Mouse (Mus musculus) embryonic facial prominence, embryonic 12.5 days (tissue): ENCODE results near the gene Atxn3. TPM values are rescaled to one million over a fixed set of nuclear protein-coding genes. Genes with fewer than 3 reads are reported as not detected.
"Not testable (repeated sequence)": the region's sequence is repeated elsewhere in the genome, so short reads cannot be mapped to it uniquely, and the experiment has no call there.

Source experiments
- ATAC-seq: fragments of 200-750 bp; cut with Nextera tagmentation; 2 replicates; pipeline ENCODE4 v1.8.0; 2017; ENCODE audit not compliant: insufficient number of reproducible peaks, insufficient read depth, low FRiP score, low TSS enrichment
- H3K27ac ChIP-seq: fragments of 300-500 bp; sonication (generic); 2 replicates; pipeline ENCODE4 v1.5.1; 2016; ENCODE audit warnings: mild to moderate bottlenecking
- H3K27me3 ChIP-seq: fragments of 300-500 bp; sonication (generic); 2 replicates; pipeline ENCODE4 v1.6.1; 2016; ENCODE audit warnings: mild to moderate bottlenecking, moderate library complexity
- H3K36me3 ChIP-seq: fragments of 300-500 bp; sonication (generic); 2 replicates; pipeline ENCODE4 v1.6.1; 2016; ENCODE audit warnings: mild to moderate bottlenecking
- H3K4me1 ChIP-seq: fragments of 300-500 bp; sonication (generic); 2 replicates; pipeline ENCODE4 v1.6.1; 2016
- H3K4me2 ChIP-seq: fragments of 300-500 bp; sonication (generic); replicated peaks from 2 replicates; pipeline ENCODE4 v1.6.1; 2016; ENCODE audit warnings: mild to moderate bottlenecking, moderate library complexity
- H3K4me3 ChIP-seq: fragments of 300-500 bp; sonication (generic); 2 replicates; pipeline ENCODE4 v1.5.1; 2016; ENCODE audit warnings: mild to moderate bottlenecking
- H3K9ac ChIP-seq: fragments of 300-500 bp; sonication (generic); 2 replicates; pipeline ENCODE4 v1.6.1; 2016; ENCODE audit warnings: mild to moderate bottlenecking, moderate library complexity
- H3K9me3 ChIP-seq: fragments of 300-500 bp; sonication (generic); 2 replicates; pipeline ENCODE4 v1.6.1; 2016; ENCODE audit warnings: mild to moderate bottlenecking, moderate library complexity
- WGBS: fragments of 180-500 bp; shearing (Covaris S2); methylation state at CpG from one replicate; pipeline ENCODE4 v1.1.7; 2016; 5-methylcytosine and 5-hydroxymethylcytosine counted together
- polyA plus RNA-seq: library from polyadenylated mRNA; unstranded; fragments of >200 nt; fragmentation: Nextera tagmentation; extraction: Ambion mirVana; gene quantifications from 2 replicates; pipeline ENCODE4 v1.2.1, GENCODE M21; 2016

Gene Atxn3
- polyA plus RNA-seq, 1 experiment from 2014 or later = 11.2 TPM

DNA sequence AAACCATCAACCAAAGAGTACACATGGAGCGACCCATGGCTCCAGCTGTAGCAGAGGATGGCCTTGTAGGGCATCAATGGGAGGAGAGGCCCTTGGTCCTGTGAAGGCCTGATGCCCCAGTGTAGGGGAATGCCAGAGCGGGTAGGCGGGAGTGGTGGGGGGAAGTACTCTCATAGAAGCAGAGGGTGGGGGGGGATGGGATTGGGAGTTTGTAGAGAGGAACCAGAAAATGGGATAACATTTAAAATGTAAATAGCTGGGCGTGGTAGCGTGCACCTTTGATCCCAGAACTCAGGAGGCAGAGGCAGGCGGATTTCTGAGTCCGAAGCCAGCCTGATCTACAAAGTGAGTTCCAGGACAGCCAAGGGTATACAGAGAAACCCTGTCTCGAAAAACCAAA is 2.2 kb downstream of the Atxn3 start:
- not testable (repeated sequence) for H3K27ac ChIP-seq, H3K27me3 ChIP-seq, H3K4me3 ChIP-seq, H3K36me3 ChIP-seq, H3K4me2 ChIP-seq, H3K9me3 ChIP-seq, ATAC-seq, H3K4me1 ChIP-seq, H3K9ac ChIP-seq
- 90% methylated on average over 8 of the region's 8 CpGs for WGBS

- Histone ChIP-seq H3K4me1 (no peaks in the 10 kb centered on the region), H3K4me2 (no peak overlapping the region), H3K36me3 (peaks cover 26% of the 10 kb centered on the region), H3K9ac (no peak overlapping the region), H3K9me3 (no peaks in the 10 kb centered on the region), H3K27ac (no peak overlapping the region), H3K4me3 (no peak overlapping the region), H3K27me3 (no peaks in the 10 kb centered on the region)
- 80% methylated on average over 4 of the region's 4 CpGs for WGBS
- no peak for ATAC-seq
These were observed 9.2 kb downstream of the Atxn3 start for GRCm38 (mm10) chr12:101948801-101949200.

- Histone ChIP-seq H3K27me3 (no peaks in the 10 kb centered on the region), H3K9me3 (no peaks in the 10 kb centered on the region), H3K4me1 (no peaks in the 10 kb centered on the region), H3K27ac (no peak overlapping the region), H3K9ac (no peak overlapping the region), H3K36me3 (peaks cover 26% of the 10 kb centered on the region), H3K4me3 (no peak overlapping the region), H3K4me2 (no peak overlapping the region)
- ATAC-seq = no peak
- 87% methylated on average over 8 of the region's 8 CpGs for WGBS
These were observed 10.1 kb downstream of the Atxn3 start for GRCm38 (mm10) chr12:101947986-101948385.

DNA sequence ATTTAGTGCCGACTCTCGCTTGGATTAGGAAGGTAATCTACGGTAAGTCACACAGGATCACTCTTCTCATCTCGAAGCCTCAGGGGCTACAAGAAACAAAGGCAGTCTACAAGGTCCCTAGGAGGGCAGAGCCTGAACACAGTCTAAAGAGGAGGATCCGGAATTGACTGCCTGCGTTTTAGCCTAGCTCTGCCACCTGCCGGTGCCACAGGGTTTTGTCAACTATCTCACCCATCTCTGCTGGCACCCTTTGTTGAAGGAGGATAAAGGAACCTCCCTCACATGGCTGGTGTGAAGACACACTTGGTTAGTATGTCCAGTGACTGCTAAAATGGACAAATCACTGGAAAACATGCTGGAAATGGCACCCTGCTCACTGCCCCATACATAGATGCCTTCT is 20.5 kb downstream of the Atxn3 start:
- H3K4me2 ChIP-seq = no peak overlapping the region
- no peak for ATAC-seq
- H3K4me3 ChIP-seq = no peak overlapping the region
- no peak overlapping the region for H3K9ac ChIP-seq
- no peaks in the 10 kb centered on the region for H3K9me3 ChIP-seq
- no peak overlapping the region for H3K27ac ChIP-seq
- WGBS = 80% methylated on average over 7 of the region's 7 CpGs
- H3K4me1 ChIP-seq = no peaks in the 10 kb centered on the region
- H3K36me3 ChIP-seq = peaks cover 68% of the 10 kb centered on the region
- no peaks in the 10 kb centered on the region for H3K27me3 ChIP-seq

DNA sequence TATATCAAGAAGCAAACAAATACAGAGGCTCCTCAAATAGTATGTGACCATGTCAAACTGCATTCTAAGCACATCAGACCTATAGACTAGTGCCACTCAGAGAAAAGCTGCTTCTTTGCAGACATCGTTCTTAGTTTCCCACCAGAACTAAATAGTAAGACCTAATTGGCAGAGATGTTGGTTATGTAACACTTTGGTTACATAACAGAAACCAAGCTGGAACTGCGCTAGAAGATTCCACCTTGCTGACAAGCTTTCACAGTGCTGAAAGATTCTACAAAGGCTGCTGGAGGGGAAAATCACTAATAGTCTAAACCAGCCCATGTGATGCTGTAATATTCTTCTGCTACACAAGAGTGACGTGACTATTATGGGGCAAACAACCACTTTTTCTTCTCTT is 22.8 kb downstream of the Atxn3 start:
- Histone ChIP-seq H3K36me3 (peaks cover 71% of the 10 kb centered on the region), H3K9ac (no peak overlapping the region), H3K4me1 (no peaks in the 10 kb centered on the region), H3K4me2 (no peak overlapping the region), H3K9me3 (no peaks in the 10 kb centered on the region), H3K27ac (no peak overlapping the region), H3K4me3 (no peak overlapping the region), H3K27me3 (no peaks in the 10 kb centered on the region)
- ATAC-seq = no peak
- 93% methylated on average over 3 of the region's 3 CpGs for WGBS

- Histone ChIP-seq H3K27me3 (no peaks in the 10 kb centered on the region), H3K4me1 (no peaks in the 10 kb centered on the region), H3K27ac (no peak overlapping the region), H3K9ac (no peak overlapping the region), H3K4me2 (no peak overlapping the region), H3K4me3 (no peak overlapping the region), H3K36me3 (peaks cover 76% of the 10 kb centered on the region), H3K9me3 (no peaks in the 10 kb centered on the region)
- 74% methylated on average over 1 of the region's 1 CpGs for WGBS
- ATAC-seq = no peak
These were observed 29.6 kb downstream of the Atxn3 start for GRCm38 (mm10) chr12:101928423-101928822.

DNA sequence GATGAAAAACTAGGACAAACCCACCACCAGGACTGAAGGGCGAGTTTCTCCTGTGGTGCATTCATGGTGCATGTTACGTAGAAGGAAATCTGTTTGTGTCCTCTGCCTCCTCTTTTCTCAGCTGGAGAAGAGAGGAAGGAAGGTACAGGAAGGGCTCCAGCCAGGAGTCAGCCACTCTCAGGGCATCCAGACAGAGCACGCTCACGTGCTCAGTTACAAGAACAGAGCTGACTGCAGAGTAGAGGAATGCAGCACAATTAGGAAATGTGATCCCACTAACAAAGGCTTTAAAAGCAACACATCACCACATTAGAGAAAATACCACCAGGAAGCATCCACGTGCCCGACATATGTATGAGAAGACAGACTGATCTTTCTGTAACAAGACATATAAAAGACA is 35.7 kb downstream of the Atxn3 start:
- ATAC-seq = no peak
- H3K9ac ChIP-seq = no peak overlapping the region
- no peaks in the 10 kb centered on the region for H3K27me3 ChIP-seq
- H3K4me3 ChIP-seq = no peak overlapping the region
- 67% methylated on average over 6 of the region's 6 CpGs for WGBS
- peaks cover 37% of the 10 kb centered on the region for H3K36me3 ChIP-seq
- H3K4me2 ChIP-seq = no peak overlapping the region
- no peaks in the 10 kb centered on the region for H3K9me3 ChIP-seq
- H3K27ac ChIP-seq = no peak overlapping the region
- no peaks in the 10 kb centered on the region for H3K4me1 ChIP-seq

DNA sequence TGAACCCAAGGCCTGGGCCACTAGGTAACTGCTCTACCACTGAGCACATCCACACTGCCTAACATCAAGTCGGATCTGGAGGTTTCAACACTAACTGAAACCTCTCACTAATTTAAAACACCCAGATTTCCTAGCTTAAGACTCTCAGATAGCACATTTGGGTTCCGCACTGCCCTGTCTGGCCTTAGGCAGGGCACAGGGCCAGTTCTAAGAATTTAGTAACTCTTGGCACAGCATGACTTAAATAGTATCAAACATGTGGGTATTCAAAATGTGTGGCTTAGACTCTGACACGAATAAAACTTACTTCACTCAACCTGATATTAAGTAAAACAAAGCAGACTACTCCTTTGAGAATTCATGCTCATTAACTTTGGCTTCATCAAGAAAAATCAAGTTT is 38.2 kb downstream of the Atxn3 start:
- no peak overlapping the region for H3K4me3 ChIP-seq
- no peak overlapping the region for H3K9ac ChIP-seq
- H3K36me3 ChIP-seq = peaks cover 17% of the 10 kb centered on the region
- H3K4me2 ChIP-seq = no peak overlapping the region
- no peaks in the 10 kb centered on the region for H3K9me3 ChIP-seq
- H3K27me3 ChIP-seq = no peaks in the 10 kb centered on the region
- ATAC-seq = no peak
- no peaks in the 10 kb centered on the region for H3K4me1 ChIP-seq
- H3K27ac ChIP-seq = no peak overlapping the region
- WGBS = 86% methylated on average over 3 of the region's 3 CpGs

DNA sequence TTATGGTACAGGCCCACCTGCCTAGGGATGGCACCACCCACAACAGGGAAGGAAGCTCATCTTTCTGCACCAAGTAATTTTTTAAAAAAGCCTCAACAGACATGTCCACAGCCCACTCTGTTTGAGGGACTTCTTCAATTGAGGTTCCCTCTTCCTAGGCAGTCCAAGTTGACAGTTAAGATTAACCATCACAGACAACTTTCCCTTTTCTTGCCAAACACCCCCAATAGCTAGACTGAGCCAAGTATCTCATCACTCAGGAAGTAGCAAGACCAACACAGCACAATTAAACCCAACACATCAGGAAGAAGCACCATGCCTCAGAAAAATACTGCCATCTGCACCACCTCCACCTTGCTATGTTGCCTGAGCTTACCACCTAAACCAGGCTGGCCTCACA is 40.9 kb downstream of the Atxn3 start:
- Histone ChIP-seq H3K36me3 (no peaks in the 10 kb centered on the region), H3K27ac (no peak overlapping the region), H3K9ac (no peak overlapping the region), H3K9me3 (no peaks in the 10 kb centered on the region), H3K4me3 (no peak overlapping the region), H3K4me2 (no peak overlapping the region), H3K4me1 (no peaks in the 10 kb centered on the region), H3K27me3 (no peaks in the 10 kb centered on the region)
- ATAC-seq = no peak

DNA sequence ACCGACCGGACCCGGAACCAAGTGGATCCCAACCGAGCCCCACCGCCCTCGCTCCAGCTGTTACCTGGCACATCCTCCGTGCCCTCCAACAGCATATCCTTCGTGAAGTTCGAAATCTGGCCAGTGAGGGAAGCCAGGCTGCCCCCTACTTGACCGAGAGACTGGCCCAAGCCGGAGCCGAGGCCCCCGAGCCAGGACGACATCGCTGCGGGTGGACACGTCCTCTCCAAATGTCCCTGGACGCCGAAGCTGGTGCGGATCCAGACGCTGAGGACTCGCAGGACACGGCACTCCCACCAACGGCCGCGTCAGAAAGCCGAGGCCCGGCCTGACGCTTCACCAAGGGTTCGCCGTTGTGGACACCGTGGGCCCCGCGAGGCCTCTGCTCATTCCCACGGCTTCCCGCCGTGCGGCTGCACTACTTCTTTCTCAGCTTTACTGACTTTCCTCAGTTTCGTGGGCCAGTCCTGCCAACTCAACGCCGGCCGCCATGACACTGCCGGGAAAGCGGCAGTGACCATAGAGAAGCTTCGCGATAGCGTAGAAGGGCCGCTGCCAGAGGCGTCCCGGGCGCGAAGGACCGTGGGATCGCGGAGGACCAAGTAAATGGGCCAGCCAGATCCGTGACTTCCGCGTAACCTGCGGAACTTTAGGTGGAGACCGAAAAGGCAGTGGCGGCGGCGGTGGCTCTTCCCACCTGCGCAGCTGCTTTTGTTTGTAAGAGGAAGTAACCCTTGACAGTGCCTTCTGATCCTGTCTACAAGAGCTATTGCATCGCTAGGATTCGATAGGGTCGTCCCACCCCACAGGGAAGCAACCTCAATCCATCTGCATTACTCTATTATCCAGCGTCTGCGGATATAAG is 45.2 kb downstream of the Atxn3 start, which contains the start of gene Trip11:
Gene Trip11, minus strand, starts transcription at position 642 of the 865 bp plus-strand sequence.
- Histone ChIP-seq H3K4me3 (peak within 1 kb of the TSS; percentile 87), H3K4me1 (peaks cover 9% of the 10 kb centered on the region), H3K9me3 (peaks cover 3% of the 10 kb centered on the region; the same call in 1 of the 2 replicates), H3K27me3 (no peaks in the 10 kb centered on the region), H3K27ac (peak within 1 kb of the TSS; percentile 88), H3K4me2 (peak within 1 kb of the TSS; percentile 64), H3K9ac (peak within 1 kb of the TSS; percentile 85), H3K36me3 (peaks cover 15% of the 10 kb centered on the region)
- WGBS = under 1% methylated on average over 69 of the region's 69 CpGs
- ATAC-seq = peak; percentile 93

- no peak for ATAC-seq
- Histone ChIP-seq H3K27me3 (no peaks in the 10 kb centered on the region), H3K9me3 (peaks cover 3% of the 10 kb centered on the region; the same call in 1 of the 2 replicates), H3K4me2 (peak overlapping the region; percentile 64), H3K4me1 (peaks cover 9% of the 10 kb centered on the region), H3K27ac (no peak overlapping the region), H3K4me3 (peak overlapping the region; percentile 87), H3K36me3 (peaks cover 15% of the 10 kb centered on the region), H3K9ac (peak overlapping the region; percentile 85; the same call in 1 of the 2 replicates)
- WGBS = 85% methylated on average over 3 of the region's 3 CpGs
These were observed 46.7 kb downstream of the Atxn3 start for GRCm38 (mm10) chr12:101911346-101911745.

GRCm38 (mm10) chr12:101910360-101910759 is 47.7 kb downstream of the Atxn3 start:
- Histone ChIP-seq H3K4me2 (no peak overlapping the region), H3K9ac (no peak overlapping the region), H3K27me3 (no peaks in the 10 kb centered on the region), H3K4me1 (peaks cover 9% of the 10 kb centered on the region), H3K9me3 (peaks cover 3% of the 10 kb centered on the region; the same call in 1 of the 2 replicates), H3K4me3 (no peak overlapping the region), H3K27ac (no peak overlapping the region), H3K36me3 (peaks cover 15% of the 10 kb centered on the region)
- WGBS = 94% methylated on average over 6 of the region's 6 CpGs
- ATAC-seq = no peak
